Mouse (Mus musculus) cerebellum, adult 2 months (tissue): ENCODE data around the gene Prkaca. TPM values are rescaled to one million over a fixed set of nuclear protein-coding genes. Genes with fewer than 3 reads are reported as not detected.
A peak's percentile ranks its signal among the peaks of the same experiment; 100 is the strongest.

ENCODE experiments used
- DNase-seq, 2 experiments: peaks; one replicate each; pipeline ENCODE4 v3.0.0; 2021
- H3K27ac ChIP-seq: fragments of 200-500 bp; 2 replicates; pipeline ENCODE4 v1.5.1; 2012; ENCODE audit warnings: low read length, control low read depth, inconsistent platforms; ENCODE audit not compliant: insufficient read depth
- H3K27me3 ChIP-seq: fragments of 200-500 bp; 2 replicates; pipeline ENCODE4 v1.6.1; 2012; ENCODE audit warnings: inconsistent platforms, mild to moderate bottlenecking, low read length, moderate library complexity; ENCODE audit not compliant: control insufficient read depth, insufficient read depth
- H3K4me1 ChIP-seq: fragments of 200-500 bp; 2 replicates; pipeline ENCODE4 v1.6.1; 2011; ENCODE audit warnings: low read length; ENCODE audit not compliant: control insufficient read depth, insufficient read depth
- H3K4me3 ChIP-seq: fragments of 200-500 bp; replicated peaks from 2 replicates; pipeline ENCODE3; 2011; ENCODE audit warnings: mild to moderate bottlenecking, low read depth, low read length, control low read depth; ENCODE audit not compliant: insufficient read depth
- CTCF ChIP-seq: fragments of 200-500 bp; IDR thresholded peaks from 2 replicates; pipeline ENCODE4 v1.5.1; 2011; ENCODE audit warnings: low read depth, mild to moderate bottlenecking, control low read depth, low read length, moderate library complexity, borderline replicate concordance; ENCODE audit not compliant: insufficient read depth
- POLR2A ChIP-seq: fragments of 200-500 bp; IDR thresholded peaks from 2 replicates; pipeline ENCODE4 v1.6.1; 2011; ENCODE audit warnings: low read length, control low read depth, borderline replicate concordance; ENCODE audit not compliant: insufficient read depth
- WGBS: fragments of 180-500 bp; shearing (Covaris S2); methylation state at CpG from one replicate; pipeline ENCODE4 v1.1.7; 2018; 5-methylcytosine and 5-hydroxymethylcytosine counted together
- polyA plus RNA-seq: library from polyadenylated mRNA; depleted of rRNA; stranded (reverse); fragments of >200 nt; gene quantifications from 2 replicates; pipeline ENCODE4 v1.2.3, GENCODE M21; 2012

Prkaca gene
- polyA plus RNA-seq, 1 experiment, result 256 TPM

- Histone ChIP-seq H3K4me3 (no peak overlapping the region), H3K27ac (no peak overlapping the region), H3K27me3 (no peaks in the 10 kb centered on the region), H3K4me1 (no peaks in the 10 kb centered on the region)
- no peak for DNase-seq
- TF ChIP-seq POLR2A (no peak), CTCF (no peak)
- 98% methylated on average over 7 of the region's 7 CpGs for WGBS
Observed at GRCm38 (mm10) chr8:83967701-83968100, 5.1 kb upstream of the Prkaca start.

GRCm38 (mm10) chr8:83971121-83971520, 1.7 kb upstream of the Prkaca start:
- 73% methylated on average over 4 of the region's 4 CpGs for WGBS
- no peak overlapping the region for H3K27ac ChIP-seq
- H3K4me1 ChIP-seq, result peaks cover 4% of the 10 kb centered on the region; the same call in 1 of the 2 replicates
- H3K27me3 ChIP-seq, result no peaks in the 10 kb centered on the region
- TF ChIP-seq CTCF (no peak), POLR2A (no peak)
- DNase-seq, result no peak
- H3K4me3 ChIP-seq, result no peak overlapping the region

- DNase-seq, result no peak
- no peaks in the 10 kb centered on the region for H3K27me3 ChIP-seq
- no peak overlapping the region for H3K27ac ChIP-seq
- WGBS, result 80% methylated on average over 6 of the region's 6 CpGs
- peaks cover 4% of the 10 kb centered on the region for H3K4me1 ChIP-seq
- TF ChIP-seq CTCF, result no peak
- no peak for TF ChIP-seq POLR2A
- H3K4me3 ChIP-seq, result no peak overlapping the region
Observed at GRCm38 (mm10) chr8:83971661-83972060, 1.1 kb upstream of the Prkaca start.

- no peaks in the 10 kb centered on the region for H3K27me3 ChIP-seq
- DNase-seq, result peak; percentile 51 to 52
- no peak for TF ChIP-seq POLR2A
- no peak for TF ChIP-seq CTCF
- peak overlapping the region; percentile 67 for H3K27ac ChIP-seq
- peak overlapping the region; percentile 61 for H3K4me3 ChIP-seq
- 2% methylated on average over 37 of the region's 37 CpGs for WGBS
- peaks cover 21% of the 10 kb centered on the region for H3K4me1 ChIP-seq
Observed at GRCm38 (mm10) chr8:83973161-83974031, 603 bp downstream of the Prkaca start.

GRCm38 (mm10) chr8:83974521-83974920, 1.7 kb downstream of the Prkaca start:
- no peaks in the 10 kb centered on the region for H3K27me3 ChIP-seq
- peak overlapping the region; percentile 14 for H3K4me3 ChIP-seq
- H3K4me1 ChIP-seq, result peaks cover 30% of the 10 kb centered on the region
- TF ChIP-seq CTCF (no peak), POLR2A (no peak)
- WGBS, result 45% methylated on average over 4 of the region's 4 CpGs
- no peak for DNase-seq
- H3K27ac ChIP-seq, result no peak overlapping the region

- Histone ChIP-seq H3K4me3 (no peak overlapping the region), H3K27me3 (no peaks in the 10 kb centered on the region), H3K27ac (no peak overlapping the region), H3K4me1 (peaks cover 45% of the 10 kb centered on the region)
- 74% methylated on average over 4 of the region's 4 CpGs for WGBS
- TF ChIP-seq CTCF (0 out of 2 replicates have a peak, but pooled peaks have one; percentile 27), POLR2A (no peak)
- no peak for DNase-seq
Observed at GRCm38 (mm10) chr8:83976101-83976630, 3.4 kb downstream of the Prkaca start.

- TF ChIP-seq CTCF (no peak), POLR2A (no peak)
- DNase-seq, result no peak
- Histone ChIP-seq H3K27me3 (no peaks in the 10 kb centered on the region), H3K4me1 (peaks cover 51% of the 10 kb centered on the region), H3K27ac (peak overlapping the region; percentile 28; the same call in 1 of the 2 replicates), H3K4me3 (no peak overlapping the region)
- WGBS, result 50% methylated on average over 5 of the region's 5 CpGs
Observed at GRCm38 (mm10) chr8:83976779-83977350, 4.1 kb downstream of the Prkaca start.

GRCm38 (mm10) chr8:83977646-83978045, 4.9 kb downstream of the Prkaca start:
- Histone ChIP-seq H3K27me3 (no peaks in the 10 kb centered on the region), H3K27ac (peak overlapping the region; percentile 28; the same call in 1 of the 2 replicates), H3K4me1 (peaks cover 51% of the 10 kb centered on the region), H3K4me3 (peak overlapping the region; percentile 48)
- WGBS, result 5% methylated on average over 6 of the region's 6 CpGs
- TF ChIP-seq CTCF, result no peak
- no peak for TF ChIP-seq POLR2A
- DNase-seq, result no peak
